Mouse (Mus musculus) megakaryocyte, embryonic 14.5 days (primary cell): Measurements from ENCODE around the gene Ubash3a.

Experiments
- FLI1 ChIP-seq: IDR thresholded peaks from 2 replicates; pipeline ENCODE4 v1.6.1; 2012; ENCODE audit warnings: low read length, inconsistent platforms, mixed read lengths
- GATA1 ChIP-seq: IDR thresholded peaks from 3 replicates; pipeline ENCODE4 v1.6.1; 2012; ENCODE audit warnings: mixed read lengths, low read length, inconsistent platforms, borderline replicate concordance

DNA sequence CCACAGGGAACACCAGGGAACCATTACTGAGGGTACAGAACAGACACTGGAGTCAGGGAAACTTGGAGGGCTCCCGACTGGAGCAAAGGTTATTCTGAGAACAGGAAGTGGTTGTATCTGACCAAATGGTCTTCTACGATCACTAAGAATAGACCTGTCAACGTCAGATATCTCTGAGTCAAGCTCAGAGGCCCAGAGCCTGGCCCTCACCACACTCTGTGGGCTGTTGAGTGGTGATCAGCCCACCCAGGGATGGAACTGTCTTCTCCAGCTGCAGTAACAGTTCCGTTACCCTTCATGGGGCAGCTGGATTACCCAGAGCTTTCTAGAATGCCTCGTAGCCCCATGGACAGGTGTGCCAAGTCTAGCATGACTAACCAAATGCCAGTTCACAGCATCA is 37.6 kb downstream of the Ubash3a start:
- TF ChIP-seq GATA1 (no peak), FLI1 (no peak)
